Mouse (Mus musculus): ENCODE measurements around the gene Slc17a4. TPM values are rescaled to one million over a fixed set of nuclear protein-coding genes. Genes with fewer than 3 reads are reported as not detected.

Slc17a4 gene
- polyA plus RNA-seq, 1 experiment, result not detected

- DNase-seq (ENCODE audit: low read depth), result no peak
- TF ChIP-seq CTCF (IDR thresholded peaks at IDR 0.05; ENCODE audit: borderline replicate concordance, extremely low read depth, insufficient read depth, insufficient read length), result no peak
Observed at GRCm38 (mm10) chr13:23930461-23930860, 15.7 kb upstream of the Slc17a4 start.

- TF ChIP-seq CTCF (IDR thresholded peaks at IDR 0.05; ENCODE audit: borderline replicate concordance, extremely low read depth, insufficient read depth, insufficient read length) (no peak), POLR2A (IDR thresholded peaks at IDR 0.05; ENCODE audit: borderline replicate concordance, extremely low read depth, insufficient read depth, insufficient read length, poor library complexity, severe bottlenecking) (no peak)
- no peak for DNase-seq (ENCODE audit: low read depth)
Observed at GRCm38 (mm10) chr13:23928637-23929036, 13.8 kb upstream of the Slc17a4 start.

- TF ChIP-seq POLR2A (IDR thresholded peaks at IDR 0.05; ENCODE audit: borderline replicate concordance, extremely low read depth, insufficient read depth, insufficient read length, poor library complexity, severe bottlenecking), result no peak
- TF ChIP-seq CTCF (IDR thresholded peaks at IDR 0.05; ENCODE audit: borderline replicate concordance, extremely low read depth, insufficient read depth, insufficient read length), result no peak
- DNase-seq (ENCODE audit: low read depth), result peak; percentile 42
Observed at GRCm38 (mm10) chr13:23925792-23926191, 11.0 kb upstream of the Slc17a4 start.

DNA sequence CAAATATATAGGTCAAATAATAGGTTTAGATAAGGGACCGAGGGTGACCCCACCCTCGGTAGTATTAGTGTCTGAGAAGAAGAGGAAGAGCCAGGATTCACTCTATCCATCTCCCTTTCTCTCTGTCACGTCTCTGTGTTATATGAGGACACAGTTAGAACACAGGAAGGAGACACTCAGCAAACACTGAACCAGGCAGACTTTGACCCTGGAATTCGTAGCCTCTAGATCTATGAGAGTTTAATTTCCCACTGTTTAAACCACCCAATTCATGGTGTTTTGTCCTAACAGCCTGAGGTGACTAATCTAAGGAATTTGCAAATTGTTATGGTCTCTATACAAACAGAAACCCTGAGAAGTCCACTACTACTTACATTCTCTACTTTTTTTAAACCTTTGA, 2.9 kb upstream of the Slc17a4 start:
- no peak for DNase-seq (ENCODE audit: low read depth)
- no peak for TF ChIP-seq POLR2A (IDR thresholded peaks at IDR 0.05; ENCODE audit: borderline replicate concordance, extremely low read depth, insufficient read depth, insufficient read length, poor library complexity, severe bottlenecking)
- TF ChIP-seq CTCF (IDR thresholded peaks at IDR 0.05; ENCODE audit: borderline replicate concordance, extremely low read depth, insufficient read depth, insufficient read length), result no peak

- no peak for DNase-seq (ENCODE audit: low read depth)
Observed at GRCm38 (mm10) chr13:23916132-23916531, 1.3 kb upstream of the Slc17a4 start.

DNA sequence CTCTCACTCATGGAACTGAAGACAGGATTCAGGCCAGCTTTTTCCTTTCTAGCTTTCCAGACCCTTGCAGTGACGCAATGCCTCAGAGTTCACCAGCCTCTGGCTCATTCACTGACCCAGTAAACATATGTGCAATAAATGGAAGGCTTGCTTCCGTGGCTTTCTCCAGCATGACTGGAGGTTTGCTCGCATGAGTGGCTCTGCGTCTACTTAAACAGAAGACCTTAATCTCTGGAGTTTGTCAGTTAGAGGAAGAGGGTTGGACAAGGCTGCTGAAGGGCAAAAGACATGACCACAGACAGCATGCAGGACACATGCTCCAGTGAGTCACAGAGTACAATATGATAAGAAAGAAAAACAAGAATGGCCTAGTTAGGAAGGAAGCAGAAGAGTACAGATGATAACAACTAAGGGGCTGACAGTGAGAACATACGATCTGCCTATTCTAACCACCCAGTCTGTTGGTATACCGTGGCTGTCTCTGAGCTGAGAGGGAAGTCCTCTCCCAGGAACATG, 960 bp downstream of the Slc17a4 start:
- TF ChIP-seq CTCF (IDR thresholded peaks at IDR 0.05; ENCODE audit: borderline replicate concordance, extremely low read depth, insufficient read depth, insufficient read length) (no peak), POLR2A (IDR thresholded peaks at IDR 0.05; ENCODE audit: borderline replicate concordance, extremely low read depth, insufficient read depth, insufficient read length, poor library complexity, severe bottlenecking) (no peak)
- DNase-seq (ENCODE audit: low read depth), result no peak

More at GRCm38 (mm10) chr13:23916132-23916531, 1.3 kb upstream of the Slc17a4 start:
- TF ChIP-seq POLR2A (IDR thresholded peaks at IDR 0.05; ENCODE audit: borderline replicate concordance, extremely low read depth, insufficient read depth, insufficient read length, poor library complexity, severe bottlenecking) (no peak), CTCF (IDR thresholded peaks at IDR 0.05; ENCODE audit: borderline replicate concordance, extremely low read depth, insufficient read depth, insufficient read length) (no peak)

- no peak for DNase-seq (ENCODE audit: low read depth)
- TF ChIP-seq POLR2A (IDR thresholded peaks at IDR 0.05; ENCODE audit: borderline replicate concordance, extremely low read depth, insufficient read depth, insufficient read length, poor library complexity, severe bottlenecking), result no peak
Observed at GRCm38 (mm10) chr13:23911335-23911734, 3.5 kb downstream of the Slc17a4 start.

- no peak for TF ChIP-seq CTCF (IDR thresholded peaks at IDR 0.05; ENCODE audit: borderline replicate concordance, extremely low read depth, insufficient read depth, insufficient read length)
- no peak for TF ChIP-seq POLR2A (IDR thresholded peaks at IDR 0.05; ENCODE audit: borderline replicate concordance, extremely low read depth, insufficient read depth, insufficient read length, poor library complexity, severe bottlenecking)
- DNase-seq (ENCODE audit: low read depth), result no peak
Observed at GRCm38 (mm10) chr13:23910121-23910520, 4.7 kb downstream of the Slc17a4 start.

GRCm38 (mm10) chr13:23906906-23907305, 7.9 kb downstream of the Slc17a4 start:
- no peak for DNase-seq (ENCODE audit: low read depth)
- TF ChIP-seq CTCF (IDR thresholded peaks at IDR 0.05; ENCODE audit: borderline replicate concordance, extremely low read depth, insufficient read depth, insufficient read length), result no peak
- TF ChIP-seq POLR2A (IDR thresholded peaks at IDR 0.05; ENCODE audit: borderline replicate concordance, extremely low read depth, insufficient read depth, insufficient read length, poor library complexity, severe bottlenecking), result no peak

- no peak for TF ChIP-seq POLR2A (IDR thresholded peaks at IDR 0.05; ENCODE audit: borderline replicate concordance, extremely low read depth, insufficient read depth, insufficient read length, poor library complexity, severe bottlenecking)
- no peak for TF ChIP-seq CTCF (IDR thresholded peaks at IDR 0.05; ENCODE audit: borderline replicate concordance, extremely low read depth, insufficient read depth, insufficient read length)
- no peak for DNase-seq (ENCODE audit: low read depth)
Observed at GRCm38 (mm10) chr13:23898242-23898641, 16.6 kb downstream of the Slc17a4 start.

- TF ChIP-seq CTCF (IDR thresholded peaks at IDR 0.05; ENCODE audit: borderline replicate concordance, extremely low read depth, insufficient read depth, insufficient read length), result no peak
- TF ChIP-seq POLR2A (IDR thresholded peaks at IDR 0.05; ENCODE audit: borderline replicate concordance, extremely low read depth, insufficient read depth, insufficient read length, poor library complexity, severe bottlenecking), result no peak
- DNase-seq (ENCODE audit: low read depth), result peak; percentile 70
Observed at GRCm38 (mm10) chr13:23893269-23893593, 21.6 kb downstream of the Slc17a4 start.

DNA sequence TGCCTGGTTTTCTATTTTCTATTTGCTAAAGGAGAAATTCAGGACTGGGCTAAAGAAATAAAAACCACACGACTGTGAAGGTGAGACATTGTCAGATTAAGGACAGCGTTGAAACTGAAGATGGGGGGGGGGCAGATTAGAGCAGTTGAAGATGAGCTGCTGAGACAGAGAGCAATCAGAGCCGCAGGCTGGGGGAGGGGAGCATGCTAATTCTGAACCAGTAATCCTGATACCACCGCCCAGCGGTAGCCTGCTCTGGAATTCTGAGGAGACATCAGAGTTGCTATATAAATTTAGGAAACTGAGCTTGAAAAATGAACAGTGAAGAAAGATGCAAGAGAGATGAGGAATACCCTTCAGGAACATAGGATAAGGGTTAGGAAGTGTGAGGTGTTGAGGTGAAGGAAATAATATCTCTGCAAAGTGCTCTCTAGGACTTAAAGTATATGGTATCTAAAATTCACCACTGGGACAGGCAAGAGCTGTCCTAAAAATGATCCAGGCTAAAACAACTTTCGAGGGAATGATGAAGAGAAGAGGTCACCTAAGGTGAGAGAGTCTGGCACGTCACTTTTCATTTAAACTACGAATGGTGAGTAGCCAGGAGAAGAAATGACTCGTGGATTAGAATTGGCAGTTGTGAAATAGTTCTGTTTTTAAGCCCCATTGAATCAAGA, 22.1 kb downstream of the Slc17a4 start:
- DNase-seq (ENCODE audit: low read depth), result no peak
- TF ChIP-seq CTCF (IDR thresholded peaks at IDR 0.05; ENCODE audit: borderline replicate concordance, extremely low read depth, insufficient read depth, insufficient read length), result no peak
- no peak for TF ChIP-seq POLR2A (IDR thresholded peaks at IDR 0.05; ENCODE audit: borderline replicate concordance, extremely low read depth, insufficient read depth, insufficient read length, poor library complexity, severe bottlenecking)

All from brain, embryonic 14.5 days (tissue).